Mouse (Mus musculus): ENCODE results near the gene Mrpl44.

Gene Mrpl44

GRCm38 (mm10) chr1:79760656-79761055, 15.2 kb upstream of the Mrpl44 start:
- ChIA-PET CTCF (no interaction called here), POLR2A (interaction anchor here in 2 of 4 experiments (1.2 to 4.1 kb wide), 4 partner anchors 11 to 87 kb away, joined by 3 to 37 read pairs (median 6); partner anchors contain the start of genes Mrpl44 (in 1 of the 2) and Wdfy1 (in 1 of the 2))

GRCm38 (mm10) chr1:79761106-79761916, 14.5 kb upstream of the Mrpl44 start:
- CTCF ChIA-PET, result interaction anchor here in 2 of 4 experiments (0.9 to 1.4 kb wide), 2 partner anchors 419 to 1236 kb away, joined by 4 read pairs; no protein-coding TSS in a partner anchor
- POLR2A ChIA-PET, result interaction anchor here in 3 of 4 experiments (0.5 to 4.1 kb wide), 18 partner anchors 9 to 1037 kb away, joined by 3 to 37 read pairs (median 4); partner anchors contain the start of genes Ap1s3 (in 1 of the 3), Mrpl44 (in 1 of the 3) and Wdfy1 (in 1 of the 3)

- ChIA-PET CTCF (interaction anchor here in 3 of 4 experiments (0.6 to 1.4 kb wide), 4 partner anchors 94 to 1237 kb away, joined by 3 to 4 read pairs (median 4); no protein-coding TSS in a partner anchor), POLR2A (interaction anchor here in 3 of 4 experiments (0.5 to 4.1 kb wide), 18 partner anchors 9 to 1037 kb away, joined by 3 to 37 read pairs (median 4); partner anchors contain the start of genes Ap1s3 (in 1 of the 3), Mrpl44 (in 1 of the 3) and Wdfy1 (in 1 of the 3))
Observed at GRCm38 (mm10) chr1:79761917-79762271, 13.9 kb upstream of the Mrpl44 start.

- CTCF ChIA-PET, result interaction anchor here in 3 of 4 experiments (0.6 to 1.4 kb wide), 3 partner anchors 95 to 1038 kb away, joined by 3 to 4 read pairs (median 4); no protein-coding TSS in a partner anchor
- POLR2A ChIA-PET, result interaction anchor here in 3 of 4 experiments (0.6 to 4.1 kb wide), 20 partner anchors 9 to 1038 kb away, joined by 3 to 37 read pairs (median 4); partner anchors contain the start of genes Ap1s3 (in 1 of the 3), Mrpl44 (in 1 of the 3) and Wdfy1 (in 1 of the 3)
Observed at GRCm38 (mm10) chr1:79762282-79763250, 13.3 kb upstream of the Mrpl44 start.

- POLR2A ChIA-PET, result interaction anchor here in 2 of 4 experiments (0.6 to 4.1 kb wide), 4 partner anchors 9 to 194 kb away, joined by 3 to 37 read pairs (median 4); partner anchors contain the start of genes Mrpl44 (in 1 of the 2) and Wdfy1 (in 1 of the 2)
Observed at GRCm38 (mm10) chr1:79764031-79764430, 11.8 kb upstream of the Mrpl44 start.

GRCm38 (mm10) chr1:79764483-79764882, 11.3 kb upstream of the Mrpl44 start:
- ChIA-PET POLR2A (interaction anchor here in 2 of 4 experiments (0.6 to 4.1 kb wide), 3 partner anchors 9 to 194 kb away, joined by 3 to 37 read pairs (median 3); partner anchors contain the start of genes Mrpl44 (in 1 of the 2) and Wdfy1 (in 1 of the 2)), CTCF (no interaction called here)

More at GRCm38 (mm10) chr1:79764031-79764430, 11.8 kb upstream of the Mrpl44 start:
- CTCF ChIA-PET, result no interaction called here

GRCm38 (mm10) chr1:79768231-79768630, 7.6 kb upstream of the Mrpl44 start:
- ChIA-PET CTCF (interaction anchor here in 1 of 4 experiments (0.6 kb wide), 2 partner anchors 95 to 1149 kb away, joined by 3 read pairs; no protein-coding TSS in a partner anchor), POLR2A (interaction anchor here in 1 of 4 experiments (0.8 kb wide), 1 partner anchor 89 kb away, joined by 3 read pairs; no protein-coding TSS in a partner anchor)

- ChIA-PET CTCF (no interaction called here), POLR2A (interaction anchor here in 2 of 4 experiments (1.5 to 6.9 kb wide), 2 partner anchors 12 to 14 kb away, joined by 3 to 37 read pairs; no protein-coding TSS in a partner anchor)
Observed at GRCm38 (mm10) chr1:79774164-79774780, 1.5 kb upstream of the Mrpl44 start.

- POLR2A ChIA-PET, result interaction anchor here in 3 of 4 experiments (0.6 to 1.8 kb wide), 3 partner anchors 16 to 444 kb away, joined by 3 to 7 read pairs (median 3); no protein-coding TSS in a partner anchor
- CTCF ChIA-PET, result interaction anchor here in 2 of 4 experiments (0.6 to 1.0 kb wide), 2 partner anchors 10 to 22 kb away, joined by 3 read pairs; no protein-coding TSS in a partner anchor
Observed at GRCm38 (mm10) chr1:79778011-79778410, 2.2 kb downstream of the Mrpl44 start.

- ChIA-PET CTCF (interaction anchor here in 2 of 4 experiments (0.6 to 1.0 kb wide), 2 partner anchors 107 to 1058 kb away, joined by 3 read pairs; no protein-coding TSS in a partner anchor), POLR2A (interaction anchor here in 1 of 4 experiments (0.6 to 2.6 kb wide), 3 partner anchors 20 to 208 kb away, joined by 3 to 7 read pairs (median 4); no protein-coding TSS in a partner anchor)
Observed at GRCm38 (mm10) chr1:79782433-79782832, 6.6 kb downstream of the Mrpl44 start.

GRCm38 (mm10) chr1:79786267-79786927, 10.6 kb downstream of the Mrpl44 start:
- CTCF ChIA-PET, result interaction anchor here in 3 of 4 experiments (0.6 to 2.3 kb wide), 5 partner anchors 103 to 394 kb away, joined by 3 to 10 read pairs (median 4); no protein-coding TSS in a partner anchor

GRCm38 (mm10) chr1:79797084-79797483, 21.3 kb downstream of the Mrpl44 start:
- POLR2A ChIA-PET, result no interaction called here
- CTCF ChIA-PET, result no interaction called here

More at GRCm38 (mm10) chr1:79786267-79786927, 10.6 kb downstream of the Mrpl44 start:
- POLR2A ChIA-PET, result no interaction called here

- ChIA-PET POLR2A (interaction anchor here in 1 of 4 experiments (0.7 to 1.2 kb wide), 2 partner anchors 15 to 27 kb away, joined by 3 read pairs; partner anchors contain the start of gene Wdfy1), CTCF (interaction anchor here in 1 of 4 experiments (0.6 kb wide), 1 partner anchor 56 kb away, joined by 4 read pairs; no protein-coding TSS in a partner anchor)
Observed at GRCm38 (mm10) chr1:79802858-79803427, 27.1 kb downstream of the Mrpl44 start.

- ChIA-PET CTCF (no interaction called here), POLR2A (interaction anchor here in 1 of 4 experiments (0.7 kb wide), 1 partner anchor 15 kb away, joined by 3 read pairs; no protein-coding TSS in a partner anchor)
Observed at GRCm38 (mm10) chr1:79803614-79804013, 27.8 kb downstream of the Mrpl44 start.

- POLR2A ChIA-PET, result no interaction called here
- CTCF ChIA-PET, result no interaction called here
Observed at GRCm38 (mm10) chr1:79806865-79807264, 31.0 kb downstream of the Mrpl44 start.

GRCm38 (mm10) chr1:79809447-79809846, 33.6 kb downstream of the Mrpl44 start:
- CTCF ChIA-PET, result interaction anchor here in 1 of 4 experiments (0.6 kb wide), 1 partner anchor 9 kb away, joined by 3 read pairs; no protein-coding TSS in a partner anchor

More at GRCm38 (mm10) chr1:79809447-79809846, 33.6 kb downstream of the Mrpl44 start:
- POLR2A ChIA-PET, result no interaction called here
